Mouse (Mus musculus) layer of hippocampus, adult 2 months (tissue): ENCODE data around the gene Fmnl1. TPM values are rescaled to one million over a fixed set of nuclear protein-coding genes. Genes with fewer than 3 reads are reported as not detected.
A peak's percentile ranks its signal among the peaks of the same experiment; 100 is the strongest.

Experiments used
- DNase-seq, 2 experiments: peaks; one replicate each; pipeline ENCODE4 v3.0.0; 2022; ENCODE audit warnings: low spot score in 2 of 2
- H3K27ac ChIP-seq: fragments of 200-600 bp; 2 replicates; pipeline ENCODE4 v1.8.1; 2022
- H3K4me3 ChIP-seq: fragments of 200-600 bp; 2 replicates; pipeline ENCODE4 v1.8.1; 2022; ENCODE audit warnings: mild to moderate bottlenecking
- CTCF ChIP-seq: fragments of 200-600 bp; conservative IDR thresholded peaks from 2 replicates; pipeline ENCODE4 v1.8.1; 2022; ENCODE audit warnings: antibody characterized with exemption, mild to moderate bottlenecking, moderate library complexity
- total RNA-seq, 2 experiments: library from RNA; stranded (reverse); gene quantifications; 2 replicates each; pipeline ENCODE4 v1.2.3; 2021

The Fmnl1 gene
- total RNA-seq, 2 experiments from 2014 or later: 142 to 156 TPM

DNA sequence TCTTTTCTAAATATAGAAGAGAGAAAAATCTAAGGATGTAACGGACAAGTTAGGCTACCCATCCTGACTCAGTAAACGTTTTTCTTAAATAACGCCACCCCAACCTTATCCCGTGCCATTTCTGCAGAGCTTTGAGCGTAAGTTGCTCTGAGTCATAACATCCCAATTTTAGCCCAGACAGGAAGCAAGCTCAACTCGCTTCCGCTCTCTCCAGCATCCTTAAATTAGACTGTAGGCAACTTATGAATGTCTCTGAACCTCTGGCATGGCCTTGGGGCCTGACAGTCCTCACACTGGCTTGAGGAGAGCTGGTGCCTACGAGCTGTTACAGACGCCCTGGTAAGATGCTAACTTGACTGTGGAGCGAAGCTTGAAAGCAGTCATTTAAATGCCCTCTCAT is 52.5 kb downstream of the Fmnl1 start:
- H3K4me3 ChIP-seq: no peak overlapping the region
- no peak for DNase-seq
- TF ChIP-seq CTCF: no peak
- peak overlapping the region; percentile 63 for H3K27ac ChIP-seq

DNA sequence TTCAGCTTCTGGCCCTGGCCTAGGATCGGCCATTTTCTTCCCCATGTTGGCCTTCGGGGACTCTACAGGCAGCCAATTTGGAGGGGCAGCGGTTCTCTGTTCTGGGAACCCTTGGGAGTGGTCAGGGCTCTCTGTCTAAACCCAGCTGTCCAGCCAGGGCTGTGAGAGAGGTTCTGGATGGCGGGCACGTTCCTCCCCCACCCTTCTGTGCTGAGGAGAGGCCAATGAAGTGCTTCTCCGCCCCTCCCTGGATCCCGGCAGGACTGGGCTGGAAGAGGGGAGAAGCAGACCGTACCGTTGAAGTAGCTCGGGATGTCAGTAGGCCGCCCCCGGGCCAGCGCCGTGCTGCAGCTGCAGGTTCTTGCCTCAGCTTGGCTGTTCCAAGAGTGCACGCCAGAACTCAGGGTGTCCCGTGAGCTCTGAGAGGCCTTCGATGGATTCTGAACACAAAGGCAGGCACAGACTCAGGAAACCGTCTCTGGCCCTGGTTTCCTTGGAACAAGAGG is 53.1 kb downstream of the Fmnl1 start:
- peak overlapping the region; percentile 63 for H3K27ac ChIP-seq
- no peak for TF ChIP-seq CTCF
- no peak for DNase-seq
- no peak overlapping the region for H3K4me3 ChIP-seq

DNA sequence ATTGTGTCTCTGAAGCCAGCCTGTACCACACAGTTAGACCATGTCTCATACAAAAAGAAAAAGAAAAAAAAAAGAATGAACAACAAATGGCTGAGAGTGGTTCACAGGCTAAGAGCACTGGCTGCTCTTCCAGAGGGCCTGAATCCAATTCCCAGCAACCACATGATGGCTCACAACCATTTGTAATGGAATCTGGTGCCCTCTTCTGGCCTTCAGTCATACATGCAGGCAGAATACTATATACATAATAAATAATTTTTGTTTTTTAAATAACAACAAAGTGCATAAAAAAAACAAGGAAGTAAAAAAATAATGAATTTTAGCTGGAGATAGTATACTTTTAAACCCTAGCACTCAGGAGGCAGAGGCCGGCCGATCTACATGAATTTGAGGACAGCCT is 58.7 kb downstream of the Fmnl1 start:
- DNase-seq: no peak
- peak; percentile 59 for TF ChIP-seq CTCF
- Histone ChIP-seq H3K4me3 (no peak overlapping the region), H3K27ac (no peak overlapping the region)

DNA sequence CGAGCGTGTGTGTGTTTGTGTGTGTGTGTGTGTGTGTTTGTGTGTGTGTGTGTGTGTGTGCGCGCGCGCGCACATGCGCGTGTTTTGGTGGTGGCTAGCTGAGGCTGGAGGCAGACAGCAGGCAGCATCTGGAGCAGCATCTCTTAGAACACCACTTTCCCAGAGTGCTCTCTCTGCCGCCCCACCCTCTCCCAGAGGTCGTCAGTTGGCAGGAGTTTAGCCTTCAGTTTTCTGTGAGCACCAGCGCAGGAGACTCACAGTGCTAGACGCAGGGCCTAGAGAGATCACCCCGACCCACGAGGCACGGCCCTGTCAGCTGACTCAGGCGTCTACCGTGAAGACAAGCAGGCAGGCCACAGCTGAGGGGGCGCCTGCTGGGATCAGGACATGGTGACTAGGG is 59.7 kb downstream of the Fmnl1 start:
- DNase-seq: no peak
- Histone ChIP-seq H3K27ac (no peak overlapping the region), H3K4me3 (no peak overlapping the region)
- TF ChIP-seq CTCF: no peak

DNA sequence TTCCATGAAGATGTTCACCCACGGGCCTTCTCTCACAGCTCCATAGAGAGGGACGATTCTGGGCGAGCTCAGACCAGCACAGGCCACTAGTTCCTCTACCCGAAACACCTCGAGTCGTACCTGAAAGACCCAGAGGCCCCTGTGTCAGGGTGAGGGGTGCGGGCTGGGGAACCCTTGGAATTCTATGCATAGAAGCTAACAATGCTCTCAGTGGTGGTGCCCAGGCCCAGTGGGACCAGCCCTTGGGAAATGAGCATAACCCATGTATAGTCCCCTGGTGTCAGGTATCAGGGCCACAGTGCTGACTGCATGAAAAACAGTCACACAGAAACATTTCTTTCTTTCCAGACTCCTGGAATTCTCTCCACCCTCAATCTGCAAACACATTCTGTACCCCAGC is 60.5 kb downstream of the Fmnl1 start:
- no peak overlapping the region for H3K4me3 ChIP-seq
- no peak for TF ChIP-seq CTCF
- no peak for DNase-seq
- H3K27ac ChIP-seq: no peak overlapping the region

DNA sequence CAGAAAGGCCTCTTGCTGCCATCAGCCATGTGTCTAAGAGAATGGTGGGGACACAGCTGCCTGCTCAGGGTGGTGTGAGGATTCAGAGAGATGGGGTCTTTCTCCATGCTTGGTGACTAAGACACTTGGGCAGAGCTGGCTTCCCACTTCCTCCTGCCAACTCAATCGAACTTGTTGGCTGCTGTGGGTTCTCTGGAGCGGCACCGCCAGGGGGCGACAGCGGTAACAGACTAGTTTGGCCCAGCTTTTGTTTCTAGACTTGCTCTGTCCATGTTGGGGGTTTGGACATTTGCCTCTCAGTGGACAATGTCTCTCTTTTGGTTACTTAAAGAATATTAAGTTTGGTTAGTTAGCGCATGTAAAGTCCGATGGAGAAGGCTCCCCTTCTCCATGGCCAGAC is 62.1 kb downstream of the Fmnl1 start:
- peak; percentile 97; the same call in 1 of the 2 replicates for TF ChIP-seq CTCF
- Histone ChIP-seq H3K4me3 (no peak overlapping the region), H3K27ac (no peak overlapping the region)
- DNase-seq: peak; percentile 75 to 85

DNA sequence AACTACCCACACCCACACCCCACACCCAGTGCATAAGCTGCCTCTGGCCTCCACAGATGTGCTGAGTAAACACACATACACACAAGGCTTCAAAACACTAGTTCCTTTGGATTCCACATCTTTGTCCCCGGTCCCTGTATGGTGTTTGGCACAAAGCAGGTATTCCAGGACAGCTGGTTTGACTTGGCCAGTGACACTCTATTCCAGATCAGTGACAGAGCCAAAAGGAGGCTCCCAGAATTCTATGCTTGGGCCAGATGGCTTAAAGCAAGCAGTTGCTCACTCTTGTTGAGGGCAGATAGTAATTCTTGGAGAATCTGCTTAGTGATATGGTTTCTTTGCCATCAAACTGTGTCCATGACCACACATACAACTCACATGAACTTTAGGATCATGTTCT is 63.5 kb downstream of the Fmnl1 start:
- no peak for DNase-seq
- no peak overlapping the region for H3K27ac ChIP-seq
- H3K4me3 ChIP-seq: no peak overlapping the region
- no peak for TF ChIP-seq CTCF

DNA sequence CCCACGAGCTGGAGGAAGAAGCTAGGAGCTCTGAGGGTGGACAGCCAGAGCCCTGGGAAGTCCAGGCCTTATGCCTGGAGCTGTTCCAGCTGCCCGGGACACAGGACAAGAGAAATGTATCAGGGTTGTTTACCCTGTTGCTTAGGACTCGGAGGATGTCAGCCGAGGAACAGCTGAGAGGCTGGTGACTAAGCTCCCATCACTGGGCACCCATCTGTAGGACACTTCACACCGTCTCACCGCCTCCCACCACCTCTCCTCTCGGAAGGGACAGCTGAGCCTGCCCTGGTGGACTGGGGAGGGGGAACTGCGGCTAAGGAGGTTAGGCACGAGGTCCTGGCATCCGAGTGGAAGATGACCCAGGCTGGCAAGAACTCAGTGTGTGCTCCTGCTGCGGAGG is 64.8 kb downstream of the Fmnl1 start:
- Histone ChIP-seq H3K27ac (peak overlapping the region; percentile 6; the same call in 1 of the 2 replicates), H3K4me3 (no peak overlapping the region)
- TF ChIP-seq CTCF: no peak
- DNase-seq: no peak

DNA sequence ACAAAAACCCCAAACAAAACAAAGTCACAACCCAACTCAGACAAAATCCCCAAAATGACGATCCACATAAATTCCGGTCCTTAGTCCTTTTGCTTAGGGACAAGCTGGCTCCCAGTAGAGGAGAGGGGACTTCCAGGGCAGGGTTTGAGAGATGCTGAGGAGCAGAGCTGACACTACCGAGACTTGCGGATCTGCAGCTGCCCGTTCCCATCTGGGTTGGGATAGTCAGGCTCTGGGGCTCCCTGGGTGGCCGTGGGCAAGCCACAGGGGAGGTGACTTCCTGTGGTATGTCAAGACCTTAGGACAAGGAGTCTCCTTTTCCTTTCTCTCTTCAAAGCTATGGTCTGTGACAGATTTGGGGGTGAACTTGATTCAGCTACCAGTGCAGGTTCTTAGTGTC is 65.5 kb downstream of the Fmnl1 start:
- Histone ChIP-seq H3K27ac (no peak overlapping the region), H3K4me3 (no peak overlapping the region)
- DNase-seq: no peak
- TF ChIP-seq CTCF: no peak

DNA sequence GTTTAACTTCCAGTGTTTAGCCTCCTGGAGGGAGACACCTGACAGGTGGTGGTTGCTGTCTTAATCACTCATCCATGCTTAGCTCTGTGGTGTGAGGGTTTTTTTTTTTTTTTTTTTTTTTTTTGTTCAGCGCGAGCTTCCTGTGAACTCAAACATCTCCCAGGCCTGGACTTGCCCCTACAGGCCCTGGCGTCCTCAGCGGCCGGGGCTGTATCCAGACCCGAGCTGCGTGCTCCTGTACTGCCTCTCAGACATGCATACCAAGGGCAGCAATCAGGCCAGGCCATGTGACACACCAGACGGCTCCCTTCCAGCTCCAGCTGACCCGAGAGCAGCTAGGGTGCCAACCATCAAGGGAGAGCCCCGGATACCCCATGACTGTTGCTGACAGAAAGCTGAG is 66.0 kb downstream of the Fmnl1 start:
- H3K4me3 ChIP-seq: no peak overlapping the region
- no peak for TF ChIP-seq CTCF
- no peak for DNase-seq
- no peak overlapping the region for H3K27ac ChIP-seq

DNA sequence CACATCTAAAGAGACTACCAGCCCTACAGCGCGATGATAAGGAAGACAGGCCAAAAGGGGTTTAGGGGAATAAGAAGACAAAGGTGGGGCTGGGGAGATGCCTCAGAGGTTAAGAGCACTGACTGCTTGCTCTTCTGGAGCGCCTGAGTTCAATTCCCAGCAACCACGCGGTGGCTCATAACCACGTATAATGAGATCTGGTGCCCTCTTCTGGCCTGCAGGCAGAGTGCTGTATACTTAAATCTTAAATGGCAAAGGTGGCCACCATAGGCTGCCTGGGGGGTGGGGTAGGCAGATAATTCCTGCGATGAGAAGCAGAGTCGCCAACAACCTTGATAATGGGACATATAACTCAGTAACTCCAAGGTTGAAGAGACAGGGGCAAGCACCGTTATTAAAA is 66.8 kb downstream of the Fmnl1 start:
- TF ChIP-seq CTCF: peak; percentile 46

DNA sequence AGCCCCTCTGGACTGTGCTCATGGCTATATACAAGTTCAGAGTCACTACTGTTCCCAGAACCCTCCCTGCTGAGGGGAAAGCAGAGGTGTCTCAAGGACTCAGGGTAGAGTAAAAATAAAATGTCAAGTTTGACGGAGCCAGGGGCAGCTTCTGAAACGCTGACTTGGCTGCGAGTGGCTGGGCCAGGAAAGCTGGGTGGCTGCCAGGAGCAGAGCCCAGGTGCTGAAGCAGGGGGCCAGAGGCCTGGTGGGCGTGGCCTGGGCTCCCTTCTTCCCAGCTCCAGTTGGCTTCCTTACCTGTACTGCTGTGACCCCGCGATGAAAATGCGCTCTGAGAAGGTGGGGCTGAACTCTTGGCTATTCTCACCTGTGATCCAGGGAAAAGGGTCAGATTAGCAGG is 69.8 kb downstream of the Fmnl1 start:
- no peak for DNase-seq
- Histone ChIP-seq H3K27ac (no peak overlapping the region), H3K4me3 (no peak overlapping the region)
- no peak for TF ChIP-seq CTCF

More for the DNA sequence above, 66.8 kb downstream of the Fmnl1 start:
- no peak overlapping the region for H3K27ac ChIP-seq
- DNase-seq: no peak
- H3K4me3 ChIP-seq: no peak overlapping the region

DNA sequence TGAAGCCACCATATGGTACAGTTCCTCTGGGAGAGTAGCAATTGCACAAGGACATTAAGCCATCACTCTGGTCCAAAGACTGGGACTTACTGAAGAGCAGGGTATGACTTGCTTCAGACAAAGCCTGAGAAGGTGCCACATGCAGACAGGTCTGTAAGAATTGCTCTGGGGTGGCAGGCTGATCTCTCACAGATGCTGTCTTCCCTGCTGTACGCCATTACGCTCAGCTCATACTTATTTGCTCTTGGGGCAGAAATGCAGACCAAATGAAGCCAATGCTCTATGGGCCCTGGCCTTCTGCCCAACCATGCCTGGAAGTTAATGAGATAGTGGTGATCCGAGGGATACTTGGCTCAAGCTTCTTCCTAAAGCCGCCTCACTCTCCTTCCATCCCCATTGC is 73.9 kb downstream of the Fmnl1 start:
- DNase-seq: no peak
- Histone ChIP-seq H3K4me3 (no peak overlapping the region), H3K27ac (no peak overlapping the region)
- TF ChIP-seq CTCF: no peak

DNA sequence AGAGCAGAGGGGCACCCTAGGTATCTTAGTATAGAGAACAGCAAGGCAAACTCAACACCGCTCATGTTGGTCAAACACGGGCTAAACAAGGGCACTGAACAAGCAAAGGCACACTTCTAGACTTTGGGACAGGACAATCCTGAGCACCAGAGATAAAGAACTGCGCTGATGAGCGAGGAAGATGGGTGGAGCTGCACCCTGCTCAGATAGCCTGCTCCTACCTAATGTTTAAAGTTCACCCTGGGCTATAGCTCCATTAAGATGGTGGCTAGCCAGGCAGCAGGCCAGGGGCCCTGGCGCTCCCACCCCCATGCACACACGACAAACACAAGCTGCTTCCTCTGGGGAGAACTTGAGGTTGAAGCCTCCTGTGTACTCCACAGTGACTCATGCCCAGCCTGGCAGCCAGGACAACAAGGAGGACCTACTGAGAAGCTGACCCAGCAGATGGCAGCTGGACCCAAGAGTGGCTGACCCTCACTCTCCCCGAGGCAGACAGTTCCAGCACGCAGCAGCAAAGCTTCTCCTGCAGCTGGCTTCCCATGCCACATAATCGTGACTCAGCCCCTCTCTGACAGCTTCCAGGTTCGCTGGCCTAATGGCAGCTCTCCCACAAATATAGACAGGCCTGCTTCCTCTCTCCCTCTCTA is 75.3 kb downstream of the Fmnl1 start:
- Histone ChIP-seq H3K27ac (peak overlapping the region; percentile 75), H3K4me3 (no peak overlapping the region)
- no peak for TF ChIP-seq CTCF
- peak in 1 of 2 experiments; percentile 23 for DNase-seq
